Mouse (Mus musculus): ENCODE data around the gene Nkrf. TPM values are rescaled to one million over a fixed set of nuclear protein-coding genes. Genes with fewer than 3 reads are reported as not detected.

Nkrf gene
- total RNA-seq, 2 experiments from 2014 or later, result 3.9 to 4.1 TPM

GRCm38 (mm10) chrX:36852631-36853030 lies 50.1 kb downstream of the Nkrf start:
- DNase-seq, result no peak

DNA sequence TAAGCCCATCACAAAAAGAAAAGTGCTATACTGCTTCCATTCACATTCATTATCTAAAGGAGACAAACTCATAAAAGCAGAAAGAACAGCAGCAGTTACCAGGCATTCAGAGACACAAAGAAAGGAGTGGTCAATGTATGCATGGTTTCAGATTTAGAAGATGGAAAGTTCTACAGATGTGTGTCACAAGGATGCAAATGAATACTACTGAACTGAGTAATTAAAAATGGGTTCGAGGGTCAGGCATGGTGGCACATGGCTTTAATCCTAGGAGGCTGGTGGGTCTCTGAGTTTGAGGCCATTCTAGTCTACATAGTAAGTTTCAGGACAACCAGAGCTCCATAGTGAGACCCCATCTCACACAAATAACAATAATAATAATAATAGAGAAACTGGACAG lies 55.5 kb downstream of the Nkrf start:
- DNase-seq, result no peak

- no peak for DNase-seq
Measured at GRCm38 (mm10) chrX:36843346-36843990, 59.2 kb downstream of the Nkrf start.

DNA sequence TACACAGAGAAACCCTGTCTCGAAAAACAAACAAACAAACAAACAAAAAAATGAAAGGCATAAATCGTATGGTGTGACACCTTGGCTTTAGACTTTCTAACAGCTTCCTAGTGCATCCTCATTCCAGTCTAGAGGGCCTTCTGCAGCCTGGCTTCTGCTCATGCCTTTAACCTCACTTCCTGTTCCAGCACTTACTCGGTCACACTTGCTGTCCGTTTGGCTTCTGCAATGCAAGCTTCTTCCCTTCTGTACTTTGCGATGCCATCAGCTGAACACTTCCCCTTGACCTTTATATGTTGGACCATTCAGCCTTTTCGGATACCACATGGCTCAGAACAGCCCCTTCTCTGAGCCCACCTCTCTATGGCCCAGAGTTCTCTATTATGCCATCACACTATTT lies 61.0 kb downstream of the Nkrf start:
- no peak for DNase-seq

DNA sequence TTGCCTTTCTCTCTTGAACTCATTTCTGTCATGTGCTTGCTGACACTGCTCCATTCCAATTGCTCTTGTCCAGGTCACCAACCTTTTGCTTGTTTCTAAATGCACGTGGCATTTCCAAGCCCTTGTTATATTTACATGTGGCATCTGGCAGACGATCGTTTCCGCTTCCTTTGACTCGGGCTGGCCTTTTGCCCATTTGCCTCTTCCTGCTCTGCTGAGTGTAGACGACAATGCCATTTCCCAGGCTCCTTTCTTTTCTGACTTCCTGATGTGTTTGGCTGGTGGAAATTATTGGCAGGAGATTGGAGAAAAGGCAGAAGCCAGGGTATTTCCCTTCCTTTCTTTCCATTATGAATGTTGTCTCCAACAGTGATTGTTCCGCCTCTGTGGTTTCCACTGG lies 63.3 kb downstream of the Nkrf start:
- DNase-seq, result peak; percentile 61

Other genes with a start within 250 kb of the Nkrf start
- under 1 TPM; 0.33 to 0.68 TPM for gene Slc25a43, start 159.2 kb downstream of the Nkrf start, total RNA-seq (2021)
- 100 to 1,000 TPM; 850 to 928 TPM for gene Slc25a5, start 107.2 kb downstream of the Nkrf start, total RNA-seq (2021)
- gene Ube2a, start 29.0 kb downstream of the Nkrf start, total RNA-seq (2021), result 10 to 100 TPM; 76.5 to 81.4 TPM
- 10 to 100 TPM; 17.3 to 19.3 TPM for gene C330007P06Rik, start 28.8 kb downstream of the Nkrf start, total RNA-seq (2021)
- gene Sept6, start 88.9 kb upstream of the Nkrf start, total RNA-seq (2021), result 10 to 100 TPM; 44.5 to 47.9 TPM
- not detected for gene Sowahd, start 145.9 kb upstream of the Nkrf start, total RNA-seq (2021)
- gene Rpl39, start 182.5 kb upstream of the Nkrf start, total RNA-seq (2021), result 100 to 1,000 TPM; 610 to 627 TPM
- gene Upf3b, start 207.4 kb upstream of the Nkrf start, total RNA-seq (2021), result 10 to 100 TPM in 1 of 2 experiments, 1 to 10 TPM in 1; 9.6 to 11.0 TPM
- gene Nkap, start 223.9 kb upstream of the Nkrf start, total RNA-seq (2021), result 10 to 100 TPM; 14.2 to 15.1 TPM